Mouse (Mus musculus) ES-Bruce4 (cell line): ENCODE measurements around the gene Atp8a2. TPM values are rescaled to one million over a fixed set of nuclear protein-coding genes. Genes with fewer than 3 reads are reported as not detected.

Experiments used
- H3K27ac ChIP-seq: 2 replicates; pipeline ENCODE4 v1.5.1; 2012; ENCODE audit warnings: low read length, inconsistent platforms; ENCODE audit not compliant: insufficient read depth
- H3K27me3 ChIP-seq: 2 replicates; pipeline ENCODE4 v1.6.1; 2012; ENCODE audit warnings: mild to moderate bottlenecking, low read length, inconsistent platforms; ENCODE audit not compliant: control insufficient read depth, poor library complexity, insufficient read depth, severe bottlenecking
- H3K36me3 ChIP-seq: 2 replicates; pipeline ENCODE4 v1.6.1; 2012; ENCODE audit warnings: inconsistent platforms, mild to moderate bottlenecking, low read length, moderate library complexity; ENCODE audit not compliant: control insufficient read depth, poor library complexity, insufficient read depth, severe bottlenecking
- H3K4me1 ChIP-seq: one replicate; pipeline ENCODE4 v1.8.1; 2011; ENCODE audit warnings: low read length; ENCODE audit not compliant: control insufficient read depth, insufficient read depth
- H3K4me3 ChIP-seq: 2 replicates; pipeline ENCODE4 v1.5.1; 2011; ENCODE audit warnings: low read depth, mild to moderate bottlenecking, low read length
- H3K9ac ChIP-seq: 2 replicates; pipeline ENCODE4 v1.6.1; 2012; ENCODE audit warnings: low read depth, mild to moderate bottlenecking, inconsistent platforms; ENCODE audit not compliant: poor library complexity, severe bottlenecking
- H3K9me3 ChIP-seq: replicated peaks from 2 replicates; pipeline ENCODE4 v1.6.1; 2012; ENCODE audit warnings: mild to moderate bottlenecking, low read length, inconsistent platforms; ENCODE audit not compliant: control insufficient read depth, poor library complexity, insufficient read depth, severe bottlenecking
- CTCF ChIP-seq: IDR thresholded peaks from one replicate; pipeline ENCODE4 v1.8.1; 2011; ENCODE audit warnings: low read depth, low read length
- EP300 ChIP-seq: IDR thresholded peaks from 2 replicates; pipeline ENCODE4 v1.6.1; 2011; ENCODE audit warnings: low read depth, low read length; ENCODE audit not compliant: insufficient read depth
- POLR2A ChIP-seq: IDR thresholded peaks from one replicate; pipeline ENCODE4 v1.8.1; 2011; ENCODE audit warnings: low read length; ENCODE audit not compliant: insufficient read depth
- polyA plus RNA-seq: library from polyadenylated mRNA; stranded (reverse); fragments of >200 nt; gene quantifications from 2 replicates; pipeline ENCODE4 v1.2.4, GENCODE M21; 2011; ENCODE audit warnings: low read depth; ENCODE audit not compliant: missing spikeins, insufficient read depth, insufficient read length

The Atp8a2 gene
- polyA plus RNA-seq, 1 experiment = 1.1 TPM

- Histone ChIP-seq H3K27me3 (no peaks in the 10 kb centered on the region), H3K9ac (no peak overlapping the region), H3K4me3 (no peak overlapping the region), H3K27ac (no peak overlapping the region), H3K4me1 (no peaks in the 10 kb centered on the region), H3K36me3 (no peaks in the 10 kb centered on the region), H3K9me3 (no peaks in the 10 kb centered on the region)
- TF ChIP-seq POLR2A = no peak
- no peak for TF ChIP-seq EP300
- TF ChIP-seq CTCF = no peak
Measured at GRCm38 (mm10) chr14:59692164-59692563, 504.8 kb downstream of the Atp8a2 start.

DNA sequence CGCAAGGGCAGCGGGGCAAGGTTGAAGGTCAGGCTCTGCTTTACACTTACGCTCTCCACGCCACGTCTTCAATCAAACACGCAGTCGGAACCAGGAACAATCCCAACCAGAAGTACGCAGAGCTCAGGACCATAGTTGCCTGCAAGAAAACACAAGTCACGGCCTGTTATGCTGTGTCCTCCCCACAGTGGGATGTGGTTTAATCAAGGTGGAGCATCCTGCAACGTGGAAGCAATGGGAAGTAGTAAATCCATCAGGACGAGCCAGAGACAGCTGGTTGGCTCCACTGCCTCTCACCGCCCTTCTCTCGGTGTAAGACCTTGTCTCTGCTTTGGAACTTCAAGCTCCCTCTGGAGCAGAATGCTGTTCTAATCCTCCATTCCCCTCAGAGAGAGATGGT lies 505.6 kb downstream of the Atp8a2 start:
- H3K4me3 ChIP-seq = no peak overlapping the region
- TF ChIP-seq POLR2A (no peak), CTCF (no peak), EP300 (no peak)
- no peak overlapping the region for H3K9ac ChIP-seq
- no peaks in the 10 kb centered on the region for H3K27me3 ChIP-seq
- no peaks in the 10 kb centered on the region for H3K36me3 ChIP-seq
- no peaks in the 10 kb centered on the region for H3K9me3 ChIP-seq
- H3K27ac ChIP-seq = no peak overlapping the region
- H3K4me1 ChIP-seq = no peaks in the 10 kb centered on the region

DNA sequence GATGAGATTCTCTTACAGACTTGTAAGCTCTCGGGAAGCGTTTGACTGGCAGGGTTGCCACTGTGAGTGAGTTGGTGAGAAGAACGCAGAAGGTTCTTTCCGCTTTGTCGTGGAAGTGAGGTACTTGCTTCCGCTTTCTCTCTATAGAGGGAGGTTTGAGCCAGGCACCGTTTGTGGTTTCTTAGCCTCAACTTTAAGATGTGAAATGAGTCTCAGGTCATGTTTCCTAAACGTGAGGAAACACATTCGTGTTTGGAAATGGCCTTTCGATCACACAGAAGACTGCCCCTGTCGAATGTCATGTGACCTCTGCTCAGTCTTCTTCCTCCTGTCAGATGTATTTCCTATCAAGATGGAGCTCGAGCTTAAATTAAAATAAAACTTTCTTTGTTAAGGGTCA lies 506.0 kb downstream of the Atp8a2 start:
- Histone ChIP-seq H3K9me3 (no peaks in the 10 kb centered on the region), H3K9ac (no peak overlapping the region), H3K27ac (no peak overlapping the region), H3K27me3 (no peaks in the 10 kb centered on the region), H3K4me3 (no peak overlapping the region), H3K36me3 (no peaks in the 10 kb centered on the region), H3K4me1 (no peaks in the 10 kb centered on the region)
- TF ChIP-seq CTCF (no peak), EP300 (no peak), POLR2A (no peak)

GRCm38 (mm10) chr14:59689596-59689995 lies 507.4 kb downstream of the Atp8a2 start:
- no peaks in the 10 kb centered on the region for H3K4me1 ChIP-seq
- H3K27me3 ChIP-seq = no peaks in the 10 kb centered on the region
- no peak overlapping the region for H3K9ac ChIP-seq
- TF ChIP-seq POLR2A (no peak), EP300 (no peak), CTCF (no peak)
- H3K4me3 ChIP-seq = no peak overlapping the region
- no peak overlapping the region for H3K27ac ChIP-seq
- H3K36me3 ChIP-seq = no peaks in the 10 kb centered on the region
- H3K9me3 ChIP-seq = no peaks in the 10 kb centered on the region

GRCm38 (mm10) chr14:59686229-59686628 lies 510.8 kb downstream of the Atp8a2 start:
- Histone ChIP-seq H3K9me3 (no peaks in the 10 kb centered on the region), H3K9ac (no peak overlapping the region), H3K27ac (no peak overlapping the region), H3K36me3 (no peaks in the 10 kb centered on the region), H3K4me1 (no peaks in the 10 kb centered on the region), H3K27me3 (no peaks in the 10 kb centered on the region), H3K4me3 (no peak overlapping the region)
- TF ChIP-seq EP300 (no peak), CTCF (no peak), POLR2A (no peak)

DNA sequence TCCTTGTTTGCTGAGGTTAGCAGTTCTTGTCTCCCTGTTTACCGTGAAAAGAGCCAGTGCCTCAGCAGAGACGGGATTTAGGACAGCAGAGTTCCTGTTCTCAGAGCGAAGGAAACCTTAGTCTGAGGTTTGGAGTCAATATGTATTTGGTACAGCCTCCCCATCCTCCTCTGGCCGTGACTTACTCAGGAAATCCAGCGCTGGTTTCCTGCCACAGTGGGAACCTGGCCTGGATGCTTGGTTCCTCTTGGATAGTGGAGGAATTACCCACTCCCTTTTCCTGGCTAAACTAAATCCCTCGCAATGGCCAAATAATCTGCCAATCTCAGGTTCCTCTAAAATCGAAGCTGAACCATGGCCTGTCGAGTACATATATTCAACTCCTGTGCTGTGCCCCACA lies 511.6 kb downstream of the Atp8a2 start:
- Histone ChIP-seq H3K27ac (no peak overlapping the region), H3K4me1 (no peaks in the 10 kb centered on the region), H3K36me3 (no peaks in the 10 kb centered on the region), H3K4me3 (no peak overlapping the region), H3K27me3 (no peaks in the 10 kb centered on the region), H3K9me3 (no peaks in the 10 kb centered on the region), H3K9ac (no peak overlapping the region)
- TF ChIP-seq CTCF (no peak), EP300 (no peak), POLR2A (no peak)
